Mouse (Mus musculus): ENCODE measurements at regions not wholly inside any gene's neighbourhood (a gene's known extent, or its start where the extent isn't known, plus 50 kb on each side); places are given as distances from the start of the nearest gene placed in this dataset.

DNA sequence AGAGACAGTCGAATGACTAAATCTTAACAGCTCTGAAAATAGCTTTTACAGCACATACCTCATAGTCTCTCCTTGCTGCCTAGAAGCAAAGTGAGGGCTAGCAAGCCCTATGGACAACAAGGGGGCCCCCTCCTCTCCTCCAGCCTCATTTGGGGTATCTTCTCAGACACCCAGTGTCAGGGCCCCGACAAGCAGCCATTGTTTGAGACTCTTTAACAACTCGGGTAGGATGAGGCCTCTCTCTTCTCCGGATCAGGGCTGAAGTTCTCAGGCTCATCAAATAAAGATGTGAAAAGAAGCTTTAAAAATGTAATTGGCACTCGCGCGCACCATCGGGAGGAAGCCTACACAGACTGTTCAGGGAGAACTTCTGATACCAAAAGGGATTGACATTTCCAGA is 71.8 kb upstream of the Tlk1 start:
- no peak overlapping the region for H3K4me2 ChIP-seq (ENCODE audit: low read length)
- no peak overlapping the region for H3K27ac ChIP-seq (ENCODE audit: low read depth)
- 93% methylated on average over 8 of the region's 8 CpGs for WGBS
- H3K36me3 ChIP-seq (ENCODE audit: control insufficient read depth, insufficient read depth, low read length): no peaks in the 10 kb centered on the region
- peaks cover 3% of the 10 kb centered on the region; the same call in 1 of the 2 replicates for H3K4me1 ChIP-seq (replicated peaks; ENCODE audit: control insufficient read depth, insufficient read depth, low read length)
- H3K9me3 ChIP-seq (ENCODE audit: control insufficient read depth, low read length): no peaks in the 10 kb centered on the region
- ATAC-seq (replicated peaks; ENCODE audit: low FRiP score, low TSS enrichment, low read depth) (no peak), DNase-seq (ENCODE audit: low spot score) (no peak)
- H3K4me3 ChIP-seq (ENCODE audit: low read depth, low read length): no peak overlapping the region
- H3K27me3 ChIP-seq (replicated peaks; ENCODE audit: control insufficient read depth, insufficient read depth, low read length): no peaks in the 10 kb centered on the region
- no peak overlapping the region for H3K9ac ChIP-seq (ENCODE audit: low read length)

GRCm38 (mm10) chr2:70889522-70890100 is 64.1 kb upstream of the Tlk1 start:
- no peak overlapping the region for H3K9ac ChIP-seq (ENCODE audit: low read length)
- H3K27ac ChIP-seq (ENCODE audit: low read depth): no peak overlapping the region
- DNase-seq (ENCODE audit: low spot score): no peak
- 48% methylated on average over 5 of the region's 5 CpGs for WGBS
- no peaks in the 10 kb centered on the region for H3K9me3 ChIP-seq (ENCODE audit: control insufficient read depth, low read length)
- no peak overlapping the region for H3K4me3 ChIP-seq (ENCODE audit: low read depth, low read length)
- H3K27me3 ChIP-seq (replicated peaks; ENCODE audit: control insufficient read depth, insufficient read depth, low read length): no peaks in the 10 kb centered on the region
- no peak overlapping the region for H3K4me2 ChIP-seq (ENCODE audit: low read length)
- no peaks in the 10 kb centered on the region for H3K4me1 ChIP-seq (replicated peaks; ENCODE audit: control insufficient read depth, insufficient read depth, low read length)
- no peaks in the 10 kb centered on the region for H3K36me3 ChIP-seq (ENCODE audit: control insufficient read depth, insufficient read depth, low read length)
- no peak for ATAC-seq (replicated peaks; ENCODE audit: low FRiP score, low TSS enrichment, low read depth)

DNA sequence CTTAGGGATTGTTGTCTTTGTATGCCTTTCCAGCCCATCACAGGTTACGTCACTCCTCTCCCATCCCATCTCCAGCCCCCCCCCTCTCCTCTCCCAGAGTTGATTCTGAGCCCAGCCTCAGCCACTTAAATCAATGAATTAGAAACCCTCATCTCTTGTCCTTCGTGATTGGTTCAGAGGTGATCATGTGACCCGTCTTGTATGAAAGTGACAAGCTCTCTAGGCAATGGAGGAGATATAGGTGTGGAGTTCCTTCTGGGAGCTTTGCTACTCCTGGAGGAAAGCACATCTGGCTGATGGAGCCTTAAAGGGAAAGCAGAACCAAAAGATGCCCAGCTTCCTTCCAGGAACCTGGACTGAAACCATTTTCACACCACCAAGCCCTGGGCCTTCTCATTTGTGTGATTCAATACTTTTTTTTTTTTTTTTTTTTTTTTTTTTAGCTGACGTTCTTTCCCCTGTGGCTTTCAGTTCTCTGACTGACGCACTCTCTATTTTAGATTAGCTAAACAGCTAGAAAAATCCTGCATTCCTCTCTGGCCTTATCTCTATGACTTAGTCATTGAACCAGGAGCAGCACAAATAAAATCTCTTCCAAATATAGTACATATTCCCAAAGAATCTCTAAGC is 63.4 kb upstream of the Tlk1 start:
- DNase-seq (ENCODE audit: low spot score) (no peak), ATAC-seq (replicated peaks; ENCODE audit: low FRiP score, low TSS enrichment, low read depth) (no peak)
- no peak overlapping the region for H3K4me2 ChIP-seq (ENCODE audit: low read length)
- WGBS: 88% methylated on average over 5 of the region's 5 CpGs
- H3K4me3 ChIP-seq (ENCODE audit: low read depth, low read length): no peak overlapping the region
- H3K27me3 ChIP-seq (replicated peaks; ENCODE audit: control insufficient read depth, insufficient read depth, low read length): no peaks in the 10 kb centered on the region
- no peaks in the 10 kb centered on the region for H3K9me3 ChIP-seq (ENCODE audit: control insufficient read depth, low read length)
- H3K27ac ChIP-seq (ENCODE audit: low read depth): no peak overlapping the region
- no peak overlapping the region for H3K9ac ChIP-seq (ENCODE audit: low read length)
- no peaks in the 10 kb centered on the region for H3K36me3 ChIP-seq (ENCODE audit: control insufficient read depth, insufficient read depth, low read length)
- no peaks in the 10 kb centered on the region for H3K4me1 ChIP-seq (replicated peaks; ENCODE audit: control insufficient read depth, insufficient read depth, low read length)

DNA sequence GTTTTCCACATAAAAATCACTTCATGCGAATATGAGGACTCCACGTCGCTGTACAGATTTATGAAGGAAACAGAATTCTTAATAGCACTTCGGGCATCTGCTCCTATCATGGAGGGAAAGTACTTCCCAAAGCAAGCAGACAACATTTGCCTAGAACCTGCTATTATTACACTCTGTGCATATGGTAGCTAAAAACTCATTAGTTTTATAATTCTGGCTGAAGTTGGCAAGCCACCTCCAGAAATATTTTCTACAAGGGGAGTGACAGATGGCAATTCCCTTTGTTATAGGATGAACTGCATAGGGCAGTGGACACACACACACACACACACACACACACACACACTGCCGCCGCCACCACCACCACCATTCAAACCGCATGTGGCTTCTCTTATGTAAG is 61.3 kb upstream of the Tlk1 start:
- H3K9me3 ChIP-seq (ENCODE audit: control insufficient read depth, low read length): no peaks in the 10 kb centered on the region
- H3K4me1 ChIP-seq (replicated peaks; ENCODE audit: control insufficient read depth, insufficient read depth, low read length): no peaks in the 10 kb centered on the region
- H3K27ac ChIP-seq (ENCODE audit: low read depth): no peak overlapping the region
- H3K4me2 ChIP-seq (ENCODE audit: low read length): no peak overlapping the region
- no peaks in the 10 kb centered on the region for H3K27me3 ChIP-seq (replicated peaks; ENCODE audit: control insufficient read depth, insufficient read depth, low read length)
- DNase-seq (ENCODE audit: low spot score) (no peak), ATAC-seq (replicated peaks; ENCODE audit: low FRiP score, low TSS enrichment, low read depth) (no peak)
- H3K9ac ChIP-seq (ENCODE audit: low read length): no peak overlapping the region
- 87% methylated on average over 7 of the region's 7 CpGs for WGBS
- H3K4me3 ChIP-seq (ENCODE audit: low read depth, low read length): no peak overlapping the region
- H3K36me3 ChIP-seq (ENCODE audit: control insufficient read depth, insufficient read depth, low read length): no peaks in the 10 kb centered on the region

GRCm38 (mm10) chr2:70885674-70886073 is 60.1 kb upstream of the Tlk1 start:
- DNase-seq (ENCODE audit: low spot score) (no peak), ATAC-seq (replicated peaks; ENCODE audit: low FRiP score, low TSS enrichment, low read depth) (no peak)
- H3K4me3 ChIP-seq (ENCODE audit: low read depth, low read length): no peak overlapping the region
- no peaks in the 10 kb centered on the region for H3K27me3 ChIP-seq (replicated peaks; ENCODE audit: control insufficient read depth, insufficient read depth, low read length)
- no peaks in the 10 kb centered on the region for H3K36me3 ChIP-seq (ENCODE audit: control insufficient read depth, insufficient read depth, low read length)
- WGBS: 90% methylated on average over 6 of the region's 6 CpGs
- H3K9me3 ChIP-seq (ENCODE audit: control insufficient read depth, low read length): no peaks in the 10 kb centered on the region
- no peak overlapping the region for H3K9ac ChIP-seq (ENCODE audit: low read length)
- H3K27ac ChIP-seq (ENCODE audit: low read depth): no peak overlapping the region
- no peak overlapping the region for H3K4me2 ChIP-seq (ENCODE audit: low read length)
- no peaks in the 10 kb centered on the region for H3K4me1 ChIP-seq (replicated peaks; ENCODE audit: control insufficient read depth, insufficient read depth, low read length)

DNA sequence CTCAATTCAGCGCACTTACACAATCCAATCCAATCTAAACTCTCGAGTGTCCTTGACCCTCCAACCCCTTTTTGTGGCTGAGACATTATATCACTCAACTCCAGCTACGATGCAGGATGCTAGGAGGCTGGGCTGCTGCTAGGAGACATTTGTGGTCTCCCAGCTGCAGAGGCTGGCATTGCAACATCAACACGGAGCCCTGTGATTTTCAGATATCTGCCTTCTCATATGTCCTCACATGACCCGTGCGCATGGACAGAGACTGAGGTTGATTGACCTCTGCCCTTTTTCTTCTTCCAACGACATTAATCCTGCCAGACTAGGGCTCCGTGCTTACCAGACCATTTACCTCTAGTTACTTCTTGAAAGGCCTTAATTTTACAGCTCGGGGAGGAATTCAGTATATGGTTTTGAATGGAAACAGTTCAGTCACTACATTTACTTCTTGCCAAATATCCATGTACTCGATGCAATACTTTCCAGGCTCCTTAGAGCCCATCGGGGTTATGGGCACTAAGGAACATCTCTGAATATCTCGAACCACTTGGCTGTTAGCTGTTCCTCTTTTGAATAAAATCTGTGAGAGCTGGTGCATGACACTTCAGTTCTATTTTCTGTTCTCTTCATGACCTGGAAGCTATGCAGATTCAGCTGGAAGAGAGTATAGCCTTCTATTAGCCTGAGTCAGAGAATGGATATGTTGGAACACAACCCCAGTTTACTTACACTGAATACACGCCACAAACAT is 52.0 kb upstream of the Tlk1 start:
- no peak overlapping the region for H3K4me3 ChIP-seq (ENCODE audit: low read depth, low read length)
- 76% methylated on average over 13 of the region's 13 CpGs for WGBS
- no peak overlapping the region for H3K4me2 ChIP-seq (ENCODE audit: low read length)
- no peaks in the 10 kb centered on the region for H3K9me3 ChIP-seq (ENCODE audit: control insufficient read depth, low read length)
- H3K36me3 ChIP-seq (ENCODE audit: control insufficient read depth, insufficient read depth, low read length): no peaks in the 10 kb centered on the region
- ATAC-seq (replicated peaks; ENCODE audit: low FRiP score, low TSS enrichment, low read depth) (no peak), DNase-seq (ENCODE audit: low spot score) (no peak)
- H3K9ac ChIP-seq (ENCODE audit: low read length): no peak overlapping the region
- H3K4me1 ChIP-seq (replicated peaks; ENCODE audit: control insufficient read depth, insufficient read depth, low read length): no peaks in the 10 kb centered on the region
- H3K27me3 ChIP-seq (replicated peaks; ENCODE audit: control insufficient read depth, insufficient read depth, low read length): no peaks in the 10 kb centered on the region
- H3K27ac ChIP-seq (ENCODE audit: low read depth): no peak overlapping the region

DNA sequence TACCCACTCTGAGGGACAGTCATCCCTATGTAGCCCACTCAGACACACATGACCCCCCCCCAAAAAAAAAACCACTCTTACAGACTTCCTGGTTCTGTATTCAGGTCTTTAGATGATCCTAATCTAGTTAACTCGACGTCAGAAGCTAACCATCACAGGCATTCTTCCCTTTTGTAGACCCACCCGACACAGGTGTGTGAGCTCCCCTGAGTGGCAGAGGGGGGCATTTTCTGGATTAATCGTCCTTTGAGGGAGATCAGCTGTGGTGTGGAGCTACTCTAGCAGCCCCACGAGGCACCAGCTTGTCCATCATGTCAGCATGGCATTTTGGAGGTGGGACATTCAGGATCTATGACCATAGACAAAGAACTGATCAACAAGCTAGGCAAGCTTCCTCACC is 50.7 kb upstream of the Tlk1 start:
- no peaks in the 10 kb centered on the region for H3K36me3 ChIP-seq (ENCODE audit: control insufficient read depth, insufficient read depth, low read length)
- ATAC-seq (replicated peaks; ENCODE audit: low FRiP score, low TSS enrichment, low read depth) (no peak), DNase-seq (ENCODE audit: low spot score) (no peak)
- H3K9ac ChIP-seq (ENCODE audit: low read length): no peak overlapping the region
- no peak overlapping the region for H3K4me3 ChIP-seq (ENCODE audit: low read depth, low read length)
- no peaks in the 10 kb centered on the region for H3K4me1 ChIP-seq (replicated peaks; ENCODE audit: control insufficient read depth, insufficient read depth, low read length)
- H3K27ac ChIP-seq (ENCODE audit: low read depth): no peak overlapping the region
- H3K4me2 ChIP-seq (ENCODE audit: low read length): no peak overlapping the region
- 84% methylated on average over 5 of the region's 5 CpGs for WGBS
- no peaks in the 10 kb centered on the region for H3K27me3 ChIP-seq (replicated peaks; ENCODE audit: control insufficient read depth, insufficient read depth, low read length)
- H3K9me3 ChIP-seq (ENCODE audit: control insufficient read depth, low read length): no peaks in the 10 kb centered on the region

All from intestine, embryonic 14.5 days (tissue).